Mouse (Mus musculus): ENCODE data around the gene Fbxw8.
A peak's percentile ranks its signal among the peaks of the same experiment; 100 is the strongest.

Fbxw8 gene

GRCm38 (mm10) chr5:118154839-118155564, at the start of gene Fbxw8:
Gene Fbxw8 (minus strand): TSS chr5:118155464.
- DNase-seq (ENCODE audit: low spot score in 2 of 2), result peak; percentile 76 to 87

GRCm38 (mm10) chr5:118204675-118205440, 49.6 kb upstream of the Fbxw8 start:
- no peak for DNase-seq (ENCODE audit: low spot score in 2 of 2)

- DNase-seq (ENCODE audit: low spot score in 2 of 2), result no peak
These were observed 44.4 kb upstream of the Fbxw8 start for GRCm38 (mm10) chr5:118199670-118200069.

GRCm38 (mm10) chr5:118197421-118197820, 42.2 kb upstream of the Fbxw8 start:
- no peak for DNase-seq (ENCODE audit: low spot score in 2 of 2)

- DNase-seq (ENCODE audit: low spot score in 2 of 2), result no peak
These were observed 37.0 kb upstream of the Fbxw8 start for GRCm38 (mm10) chr5:118192221-118192620.

DNA sequence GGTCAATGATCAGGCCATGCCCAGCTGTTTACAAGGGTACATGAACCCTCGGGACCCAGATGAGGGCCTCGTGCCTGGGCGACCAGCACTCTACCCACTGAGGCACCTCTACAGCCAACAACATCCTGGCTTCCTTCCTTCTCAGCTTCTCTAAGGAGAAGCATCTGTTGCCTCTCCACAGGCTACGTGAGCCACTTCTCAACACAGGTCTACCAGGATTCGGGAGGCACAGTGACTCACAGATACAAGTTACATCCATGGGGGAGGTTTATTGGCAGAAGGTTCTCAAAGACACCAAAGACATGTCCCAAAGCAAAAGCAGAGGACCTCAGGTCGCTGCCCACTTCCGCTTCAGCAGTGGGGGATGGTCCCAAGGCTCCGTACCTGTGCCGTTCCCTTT, 35.2 kb upstream of the Fbxw8 start:
- DNase-seq (ENCODE audit: low spot score in 2 of 2), result no peak

DNA sequence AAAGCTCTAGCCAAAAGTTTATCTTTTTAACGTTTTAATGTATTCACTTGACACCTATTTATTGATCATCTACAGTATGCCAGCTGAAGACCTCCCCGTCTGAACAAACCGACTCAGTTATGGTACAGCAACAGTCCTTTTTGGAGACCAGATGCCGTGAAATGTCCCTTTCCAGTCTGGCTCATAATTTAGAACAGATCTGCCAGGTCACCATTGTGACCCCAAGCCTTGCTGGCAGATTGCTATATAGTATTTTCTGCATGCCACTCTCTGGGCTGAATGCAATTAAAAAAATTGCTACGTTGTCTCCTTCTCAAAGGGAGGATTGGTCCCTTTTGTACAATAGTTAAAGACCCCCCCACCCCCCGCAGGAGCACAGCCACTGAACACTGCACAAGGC, 33.1 kb upstream of the Fbxw8 start:
- DNase-seq (ENCODE audit: low spot score in 2 of 2), result no peak

DNA sequence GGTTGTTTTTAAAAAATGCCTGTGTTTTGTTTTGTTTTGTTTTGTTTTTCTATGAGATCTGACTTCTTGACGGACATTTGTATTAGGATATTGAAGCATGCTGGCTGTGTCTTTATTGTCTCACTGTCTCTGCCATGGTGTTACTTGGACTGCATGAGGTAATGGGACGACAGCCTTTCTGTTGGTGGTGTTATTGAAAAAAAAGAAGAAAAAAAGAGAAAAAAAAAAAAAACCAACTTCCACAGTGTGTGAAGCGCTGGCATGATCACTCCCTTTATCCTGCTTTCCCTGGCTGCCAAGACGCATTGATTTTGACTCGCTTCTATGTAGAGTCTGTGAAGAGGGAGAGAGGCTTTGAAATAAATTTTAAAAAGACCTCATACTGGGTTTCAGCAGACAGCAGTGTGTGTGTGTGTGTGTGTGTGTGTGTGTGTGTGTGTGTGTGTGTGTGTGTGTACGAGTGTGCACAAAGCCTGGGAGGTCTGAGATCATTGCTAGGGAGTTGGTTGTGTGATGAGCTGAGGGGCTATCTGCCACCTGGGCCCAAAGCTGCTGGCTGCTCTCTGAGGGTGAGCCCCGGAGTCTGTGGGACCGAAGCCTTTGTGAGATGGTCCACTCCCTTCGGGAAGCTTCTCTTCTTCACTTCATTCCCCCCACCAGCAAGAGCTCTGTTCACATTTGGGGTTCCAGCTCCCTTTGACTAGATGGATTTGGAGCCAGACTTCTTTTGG, 31.8 kb upstream of the Fbxw8 start:
- no peak for DNase-seq (ENCODE audit: low spot score in 2 of 2)

DNA sequence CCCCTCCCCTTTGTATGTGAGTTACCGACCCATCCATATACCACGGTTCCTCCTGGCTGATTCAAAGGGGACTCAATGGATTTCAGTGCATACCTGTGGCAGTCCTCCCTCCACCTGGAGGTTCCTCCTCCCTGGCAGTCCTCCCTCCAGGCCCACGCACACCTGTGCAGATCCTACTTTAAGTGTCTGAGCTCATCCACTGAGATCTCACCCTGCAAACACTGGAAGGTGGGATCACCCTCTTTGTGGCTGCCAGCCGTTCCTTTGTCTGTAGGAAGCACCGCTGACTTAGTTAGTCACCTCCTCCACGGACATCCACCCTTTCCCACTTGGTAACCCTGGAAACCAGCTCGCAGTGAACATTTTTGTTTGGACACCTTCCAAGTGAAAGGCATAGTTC, 22.4 kb upstream of the Fbxw8 start:
- DNase-seq (ENCODE audit: low spot score in 2 of 2), result no peak

- no peak for DNase-seq (ENCODE audit: low spot score in 2 of 2)
These were observed 19.9 kb upstream of the Fbxw8 start for GRCm38 (mm10) chr5:118175137-118175536.

DNA sequence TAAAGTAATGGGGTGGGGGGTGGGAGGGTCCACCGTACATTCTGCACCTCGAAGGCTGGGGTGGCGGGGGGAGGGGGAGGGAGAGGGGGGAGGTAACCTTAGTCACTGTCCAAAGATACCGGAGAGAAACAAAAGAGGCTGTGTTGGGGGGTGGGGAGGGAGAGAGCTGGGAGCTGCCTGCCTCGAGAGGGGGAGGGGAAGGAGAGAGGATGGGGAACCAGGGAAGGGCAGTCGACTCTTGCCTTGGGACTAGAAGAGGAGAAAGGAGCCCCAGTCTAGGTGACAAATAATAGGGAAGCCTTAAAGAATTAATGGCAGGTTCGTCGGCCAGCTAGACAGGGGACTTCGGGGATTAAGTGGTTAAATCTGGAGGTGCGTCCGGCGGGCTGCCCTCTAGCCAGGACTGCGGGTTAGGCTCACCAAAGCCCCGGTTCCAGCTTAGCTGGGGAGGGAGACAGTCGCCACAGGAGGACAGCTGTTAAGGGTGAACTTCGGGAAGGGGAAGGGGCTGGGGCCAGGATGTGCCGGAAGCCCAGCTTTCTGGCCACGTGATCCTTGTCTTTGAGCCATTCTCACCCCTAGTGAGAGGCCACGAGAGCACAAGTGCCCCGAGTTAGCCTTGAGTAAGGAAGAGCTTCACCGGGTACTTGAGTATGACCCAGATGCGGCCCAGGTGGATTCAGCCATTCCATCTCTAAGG, 19.2 kb upstream of the Fbxw8 start:
- no peak for DNase-seq (ENCODE audit: low spot score in 2 of 2)

- DNase-seq (ENCODE audit: low spot score in 2 of 2), result no peak
These were observed 16.9 kb upstream of the Fbxw8 start for GRCm38 (mm10) chr5:118172078-118172723.

DNA sequence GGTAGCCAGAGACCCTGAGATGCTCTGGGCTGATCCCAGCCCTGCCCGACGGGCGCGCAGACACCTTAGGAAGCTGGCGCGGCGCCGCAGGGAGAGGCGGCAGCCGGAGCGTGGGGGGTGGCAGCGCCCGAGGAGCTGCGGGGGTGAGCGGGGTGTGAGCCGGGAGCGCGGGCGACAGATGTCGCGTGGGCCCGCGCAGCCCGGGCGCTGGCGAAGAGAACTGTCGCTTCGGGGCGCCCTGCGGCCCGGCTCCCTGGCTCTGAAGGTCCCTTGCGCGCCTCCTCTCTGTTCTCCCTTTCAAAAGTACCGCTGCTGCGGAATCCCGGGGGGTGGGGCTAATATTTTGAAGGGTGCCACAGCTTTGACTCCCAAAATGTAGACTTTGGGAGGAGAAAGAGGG, 16.4 kb upstream of the Fbxw8 start:
- no peak for DNase-seq (ENCODE audit: low spot score in 2 of 2)

DNA sequence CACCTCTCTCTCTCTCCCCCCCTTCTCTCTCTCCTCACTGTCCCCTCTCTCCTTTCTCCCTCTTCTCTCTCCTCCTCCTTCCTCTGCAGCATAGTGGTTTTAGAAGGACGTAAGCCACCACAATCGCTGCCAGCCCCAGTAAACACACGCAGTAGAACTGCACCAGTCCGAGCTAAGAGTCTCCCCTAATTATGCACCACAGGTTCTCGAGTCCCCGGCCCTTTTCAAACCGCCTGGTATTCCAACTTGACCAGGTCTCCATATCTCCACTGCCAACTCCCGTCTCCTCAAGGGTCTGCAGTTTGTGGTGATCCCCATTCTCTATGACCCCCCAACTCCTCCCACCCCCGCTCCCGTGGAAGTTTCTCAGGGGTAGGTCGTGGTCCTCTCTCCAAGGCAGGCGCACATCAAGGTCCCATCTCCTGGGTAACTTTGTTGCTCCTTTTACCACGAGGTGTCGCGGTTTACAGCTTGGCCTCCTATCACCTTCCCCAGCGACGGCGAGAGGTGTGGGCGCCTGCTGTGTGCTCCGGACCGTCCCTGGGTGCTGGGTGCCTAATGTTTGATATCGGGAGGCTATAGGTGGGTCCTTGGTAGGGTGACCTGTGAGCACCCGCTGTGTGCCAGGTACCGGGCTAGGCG, 15.7 kb upstream of the Fbxw8 start:
- DNase-seq (ENCODE audit: low spot score in 2 of 2), result no peak

- no peak for DNase-seq (ENCODE audit: low spot score in 2 of 2)
These were observed 14.3 kb upstream of the Fbxw8 start for GRCm38 (mm10) chr5:118169222-118170221.

DNA sequence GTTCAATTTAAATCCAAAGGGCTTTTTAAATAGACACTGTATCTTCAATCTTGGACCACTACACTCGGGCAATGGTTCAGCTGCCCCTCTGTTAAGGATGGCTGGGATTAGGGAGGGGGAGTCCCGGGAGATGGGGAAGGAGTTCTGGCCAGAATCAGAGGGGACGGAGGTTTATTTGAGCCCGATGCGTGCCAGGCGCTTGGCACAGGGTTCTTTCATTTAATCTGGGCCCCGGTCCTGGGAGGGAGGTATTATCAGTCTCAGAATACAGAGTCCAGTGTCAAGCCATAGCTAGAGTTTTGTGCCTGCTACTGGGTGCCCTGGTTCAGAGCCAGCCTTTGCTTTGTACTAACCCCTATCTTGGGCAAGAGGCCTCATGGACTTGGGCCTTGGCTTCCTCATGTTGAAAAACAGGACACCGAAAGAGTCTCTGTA, 12.3 kb upstream of the Fbxw8 start:
- DNase-seq (ENCODE audit: low spot score in 2 of 2), result no peak

DNA sequence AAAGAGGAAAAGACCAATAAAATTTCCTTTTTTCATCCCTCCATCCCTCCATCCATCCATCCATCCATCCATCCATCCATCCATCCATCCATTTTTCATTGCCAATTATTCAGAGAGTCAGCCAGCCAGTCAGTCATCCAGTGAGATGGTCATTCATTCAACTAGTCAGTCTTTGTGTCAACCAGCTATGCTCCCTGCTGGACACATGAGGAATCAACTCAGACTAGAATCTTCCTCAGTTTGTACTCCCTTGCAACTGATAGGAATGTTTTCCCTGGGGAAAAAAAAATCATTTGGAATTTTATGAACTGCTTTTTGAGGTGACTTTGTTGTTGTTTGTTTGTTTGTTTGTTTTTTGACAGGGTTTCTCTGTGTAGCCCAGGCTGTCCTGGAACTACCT, 10.2 kb upstream of the Fbxw8 start:
- DNase-seq (ENCODE audit: low spot score in 2 of 2), result no peak

- DNase-seq (ENCODE audit: low spot score in 2 of 2), result no peak
These were observed 9.3 kb upstream of the Fbxw8 start, which contains the start of gene Hrk for GRCm38 (mm10) chr5:118164581-118164980. Gene Hrk (plus strand): TSS chr5:118164648.

- no peak for DNase-seq (ENCODE audit: low spot score in 2 of 2)
These were observed 5.4 kb upstream of the Fbxw8 start for GRCm38 (mm10) chr5:118160691-118161090.

DNA sequence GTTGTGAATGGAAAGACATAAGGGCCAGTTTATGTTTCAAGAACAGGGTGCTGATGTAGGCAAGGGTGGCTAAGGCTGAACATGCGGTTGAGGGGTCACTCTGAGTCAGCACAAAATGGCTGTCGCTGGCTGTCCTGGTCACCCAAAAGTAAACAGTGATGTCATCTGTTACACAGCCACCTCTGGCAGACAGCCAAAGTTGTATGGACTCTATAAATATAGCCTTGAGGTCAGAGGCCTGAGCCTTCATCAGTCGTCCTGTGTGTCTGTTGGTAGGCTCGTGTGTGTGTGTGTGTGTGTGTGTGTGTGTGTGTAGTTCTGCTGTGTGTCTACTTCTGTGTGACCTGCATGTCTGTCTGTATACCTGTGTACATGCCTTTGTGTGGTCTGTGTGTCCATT, 1.7 kb upstream of the Fbxw8 start:
- no peak for DNase-seq (ENCODE audit: low spot score in 2 of 2)

All from spleen, postnatal 10 days (tissue).